Mouse (Mus musculus): ENCODE results near the gene Tgtp2. TPM values are rescaled to one million over a fixed set of nuclear protein-coding genes. Genes with fewer than 3 reads are reported as not detected.
"Not testable (repeated sequence)": the region's sequence is repeated elsewhere in the genome, so short reads cannot be mapped to it uniquely, and the experiment has no call there.

Tgtp2 gene
- total RNA-seq (2021): under 1 TPM in 1 of 2 experiments, not detected in 1; 0.11 TPM
- long read RNA-seq: 0 reads

GRCm38 (mm10) chr11:49063713-49064469 is at the start of gene Tgtp2:
TSS of gene Tgtp2 (minus strand) at chr11:49064206.
- not testable (repeated sequence) for DNase-seq (ENCODE audit: low spot score in 2 of 2)

GRCm38 (mm10) chr11:49112624-49113219 is 48.7 kb upstream of the Tgtp2 start:
- DNase-seq (ENCODE audit: low spot score in 2 of 2): peak in 1 of 2 experiments; percentile 16

GRCm38 (mm10) chr11:49111000-49111399 is 47.0 kb upstream of the Tgtp2 start:
- no peak for DNase-seq (ENCODE audit: low spot score in 2 of 2)

GRCm38 (mm10) chr11:49108833-49109232 is 44.8 kb upstream of the Tgtp2 start:
- DNase-seq (ENCODE audit: low spot score in 2 of 2): peak; percentile 29 to 47

GRCm38 (mm10) chr11:49107650-49108537 is 43.9 kb upstream of the Tgtp2 start:
- DNase-seq (ENCODE audit: low spot score in 2 of 2): no peak

GRCm38 (mm10) chr11:49105752-49106151 is 41.7 kb upstream of the Tgtp2 start:
- no peak for DNase-seq (ENCODE audit: low spot score in 2 of 2)

- peak; percentile 92 for DNase-seq (ENCODE audit: low spot score in 2 of 2)
Observed at GRCm38 (mm10) chr11:49103047-49103693, 39.2 kb upstream of the Tgtp2 start.

- DNase-seq (ENCODE audit: low spot score in 2 of 2): no peak
Observed at GRCm38 (mm10) chr11:49101500-49101899, 37.5 kb upstream of the Tgtp2 start.

- no peak for DNase-seq (ENCODE audit: low spot score in 2 of 2)
Observed at GRCm38 (mm10) chr11:49100409-49100808, 36.4 kb upstream of the Tgtp2 start.

- DNase-seq (ENCODE audit: low spot score in 2 of 2): no peak
Observed at GRCm38 (mm10) chr11:49095367-49095766, 31.4 kb upstream of the Tgtp2 start.

- no peak for DNase-seq (ENCODE audit: low spot score in 2 of 2)
Observed at GRCm38 (mm10) chr11:49093861-49094660, 30.1 kb upstream of the Tgtp2 start.

GRCm38 (mm10) chr11:49092786-49093185 is 28.8 kb upstream of the Tgtp2 start:
- no peak for DNase-seq (ENCODE audit: low spot score in 2 of 2)

GRCm38 (mm10) chr11:49092053-49092586 is 28.1 kb upstream of the Tgtp2 start:
- DNase-seq (ENCODE audit: low spot score in 2 of 2): no peak

- no peak for DNase-seq (ENCODE audit: low spot score in 2 of 2)
Observed at GRCm38 (mm10) chr11:49091171-49091570, 27.2 kb upstream of the Tgtp2 start.

- DNase-seq (ENCODE audit: low spot score in 2 of 2): no peak
Observed at GRCm38 (mm10) chr11:49090551-49090950, 26.5 kb upstream of the Tgtp2 start.

- no peak for DNase-seq (ENCODE audit: low spot score in 2 of 2)
Observed at GRCm38 (mm10) chr11:49089735-49090507, 25.9 kb upstream of the Tgtp2 start.

GRCm38 (mm10) chr11:49088990-49089652 is 25.1 kb upstream of the Tgtp2 start:
- no peak for DNase-seq (ENCODE audit: low spot score in 2 of 2)

GRCm38 (mm10) chr11:49087830-49088616 is 24.0 kb upstream of the Tgtp2 start:
- no peak for DNase-seq (ENCODE audit: low spot score in 2 of 2)

Measured in layer of hippocampus, postnatal 10 days (tissue).